Mouse (Mus musculus): ENCODE measurements at regions not wholly inside any gene's neighbourhood (a gene's known extent, or its start where the extent isn't known, plus 50 kb on each side); places are given as distances from the start of the nearest gene placed in this dataset.

DNA sequence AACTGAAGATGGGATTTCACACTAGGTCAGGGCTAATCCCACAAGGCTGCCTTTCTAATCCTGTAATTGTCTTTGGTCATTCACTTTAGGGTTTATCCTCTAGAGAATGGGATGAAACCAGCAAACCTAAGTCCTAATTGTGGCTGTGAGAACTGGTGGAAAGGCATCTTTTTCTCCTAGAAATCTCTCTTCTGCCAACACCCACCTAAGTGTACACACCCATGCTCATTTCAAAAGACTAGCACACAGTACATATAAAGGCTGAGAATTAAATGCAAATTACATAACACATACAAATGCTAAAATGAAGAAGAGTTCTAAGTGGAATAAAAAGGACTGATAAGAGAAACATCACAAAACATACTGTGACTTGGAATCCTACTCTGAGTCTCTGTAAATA lies 579.5 kb downstream of the Eepd1 start:
- no peak for DNase-seq

DNA sequence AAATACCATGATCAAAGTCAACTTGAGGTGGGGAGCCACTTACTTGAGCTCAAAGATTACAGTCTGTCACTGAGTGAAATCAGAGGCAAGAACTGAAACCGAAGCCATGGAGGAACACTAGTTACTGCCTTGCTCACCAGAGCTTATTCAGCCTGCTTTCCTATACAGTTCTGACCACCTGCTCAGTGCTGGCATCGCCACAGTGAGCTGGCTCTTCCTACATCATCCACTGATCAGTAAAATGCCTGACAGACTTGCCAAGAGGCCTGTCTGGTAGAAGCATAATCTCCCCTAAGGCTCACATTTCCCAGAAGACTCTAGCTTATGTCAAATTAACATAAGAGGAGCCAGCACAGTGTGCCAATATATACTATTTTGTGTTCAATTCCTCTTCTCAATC lies 595.7 kb downstream of the Eepd1 start:
- DNase-seq = no peak

DNA sequence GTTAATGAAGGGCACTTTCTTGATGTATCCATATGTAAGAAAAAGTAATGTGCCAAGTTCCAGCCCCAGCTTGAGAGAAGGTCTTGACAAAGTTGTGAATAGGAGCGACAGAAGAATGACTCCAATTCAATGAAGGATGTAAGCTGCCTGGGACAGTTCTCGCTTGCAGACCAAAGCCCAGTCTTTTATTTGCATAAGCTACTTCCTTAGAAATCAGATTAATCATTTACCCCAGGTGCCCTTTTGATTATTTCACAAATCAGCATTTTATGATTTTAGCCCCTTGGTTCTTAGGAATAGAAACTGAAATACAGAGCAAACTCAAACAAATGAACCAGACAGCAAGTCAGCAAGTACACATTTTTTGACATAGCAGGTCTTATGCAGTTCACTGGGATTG lies 605.2 kb downstream of the Eepd1 start:
- DNase-seq = no peak

DNA sequence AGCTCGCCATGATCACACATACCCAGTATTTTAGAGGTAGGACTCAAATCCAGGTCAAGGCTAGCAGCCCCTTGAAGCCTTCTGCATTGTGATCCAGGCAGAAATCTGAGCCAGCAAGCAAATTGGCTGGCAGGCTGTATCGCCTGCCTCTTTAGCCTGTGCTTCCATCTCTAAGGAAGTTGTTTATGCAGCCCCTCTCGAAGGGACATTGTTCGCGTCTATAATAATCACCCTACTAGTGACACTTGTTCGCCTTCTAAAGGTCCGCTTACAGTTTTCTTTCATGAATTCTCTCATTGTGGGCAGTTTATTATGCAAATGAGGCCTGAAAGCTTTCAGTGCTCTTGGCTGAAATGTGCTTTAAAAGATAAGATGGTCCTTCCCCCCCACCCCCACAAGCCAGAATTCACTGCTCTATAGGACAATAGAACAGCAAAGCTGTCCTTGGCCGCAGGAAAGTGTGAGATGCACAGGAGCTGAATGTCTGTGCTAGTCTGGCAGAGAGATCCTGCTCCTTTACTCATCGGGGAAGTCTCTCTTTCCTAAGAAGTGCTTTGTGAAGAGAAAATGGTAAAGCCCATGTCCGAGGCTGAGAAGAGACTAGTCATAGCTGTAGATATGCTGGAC lies 610.8 kb downstream of the Eepd1 start:
- DNase-seq = no peak

DNA sequence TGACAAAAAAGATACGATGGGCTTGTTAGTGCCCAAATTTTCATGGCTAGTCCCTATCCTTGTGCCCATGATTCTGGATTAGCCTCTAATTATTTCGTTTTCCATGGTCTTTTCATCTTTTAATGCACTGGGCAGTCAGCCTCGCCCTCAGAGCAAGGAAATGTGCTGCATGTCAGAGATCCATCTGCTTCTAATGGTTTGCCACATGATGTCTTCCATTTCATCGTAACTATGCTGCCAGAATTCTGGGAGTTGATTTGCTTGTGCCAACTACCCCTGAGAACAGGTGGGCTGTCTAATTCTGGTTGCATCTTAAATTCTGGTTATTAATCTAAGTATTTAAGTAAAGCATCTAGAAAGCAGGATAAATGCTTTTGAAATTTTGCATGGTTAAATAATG lies 622.8 kb downstream of the Eepd1 start:
- DNase-seq = no peak

DNA sequence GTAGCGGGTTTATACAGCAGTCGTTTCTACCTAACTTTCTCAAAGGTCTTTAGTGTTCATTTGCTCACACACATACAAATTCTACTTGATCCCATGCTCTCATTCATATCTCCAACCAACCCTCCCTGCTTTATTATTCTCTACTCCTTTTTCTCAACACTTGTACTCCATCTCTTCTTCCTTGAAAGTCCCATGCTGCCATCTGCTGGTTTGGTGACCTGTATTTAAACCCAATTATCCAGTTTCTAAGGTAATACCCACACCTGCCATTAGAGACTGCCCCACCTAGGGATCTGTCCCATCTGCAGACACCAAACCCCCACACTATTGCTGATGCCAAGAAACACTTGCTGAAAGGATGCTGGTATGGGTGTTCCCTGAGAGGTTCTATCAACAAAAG lies 611.5 kb upstream of the B3gat1 start:
- peak; percentile 66 for DNase-seq

DNA sequence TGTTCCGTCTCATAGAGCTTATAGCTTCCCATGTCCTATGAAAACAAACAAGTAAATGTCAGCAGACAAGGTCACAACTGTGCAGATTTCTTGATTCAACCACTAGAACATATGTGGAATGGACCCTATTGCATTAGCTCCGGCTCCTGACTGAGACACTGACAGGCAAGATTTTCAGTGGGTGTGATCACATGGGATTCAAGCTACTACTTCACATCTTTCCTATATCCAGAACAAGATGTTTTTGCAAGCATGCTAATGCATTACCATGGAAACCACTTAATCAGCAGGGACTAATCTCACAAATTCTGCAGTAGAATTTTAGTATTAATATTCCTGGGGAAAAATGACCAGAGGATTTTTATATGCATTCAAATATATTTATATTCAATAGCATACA lies 598.9 kb upstream of the B3gat1 start:
- no peak for DNase-seq

Data from lung, postnatal 36 days (tissue).